Mouse (Mus musculus) neural tube, embryonic 13.5 days (tissue): ENCODE data around the gene Trabd2b. TPM values are rescaled to one million over a fixed set of nuclear protein-coding genes. Genes with fewer than 3 reads are reported as not detected.

Experiments used
- ATAC-seq: fragments of 200-750 bp; cut with Nextera tagmentation; 2 replicates; pipeline ENCODE4 v1.8.0; 2017; ENCODE audit warnings: low read depth, mild to moderate bottlenecking, moderate TSS enrichment, moderate library complexity
- H3K27ac ChIP-seq: fragments of 300-500 bp; sonication (generic); replicated peaks from 2 replicates; pipeline ENCODE4 v1.5.1; 2015; ENCODE audit warnings: moderate library complexity, mild to moderate bottlenecking, inconsistent platforms
- H3K27me3 ChIP-seq: fragments of 300-500 bp; sonication (generic); 2 replicates; pipeline ENCODE4 v1.6.1; 2015; ENCODE audit warnings: mild to moderate bottlenecking, inconsistent platforms
- H3K36me3 ChIP-seq: fragments of 300-500 bp; sonication (generic); 2 replicates; pipeline ENCODE4 v1.6.1; 2015; ENCODE audit warnings: mild to moderate bottlenecking, inconsistent platforms
- H3K4me1 ChIP-seq: fragments of 300-500 bp; sonication (generic); replicated peaks from 2 replicates; pipeline ENCODE4 v1.6.1; 2015; ENCODE audit warnings: inconsistent platforms
- H3K4me2 ChIP-seq: fragments of 300-500 bp; sonication (generic); 2 replicates; pipeline ENCODE4 v1.6.1; 2015; ENCODE audit warnings: inconsistent platforms, mild to moderate bottlenecking, moderate library complexity
- H3K4me3 ChIP-seq: fragments of 300-500 bp; sonication (generic); 2 replicates; pipeline ENCODE4 v1.5.1; 2015; ENCODE audit warnings: mild to moderate bottlenecking, inconsistent platforms
- H3K9ac ChIP-seq: fragments of 300-500 bp; sonication (generic); 2 replicates; pipeline ENCODE4 v1.6.1; 2015; ENCODE audit warnings: moderate library complexity, mild to moderate bottlenecking, inconsistent platforms
- H3K9me3 ChIP-seq: fragments of 300-500 bp; sonication (generic); 2 replicates; pipeline ENCODE4 v1.6.1; 2016; ENCODE audit warnings: inconsistent platforms
- WGBS: fragments of 180-500 bp; shearing (Covaris S2); methylation state at CpG from one replicate; pipeline ENCODE4 v1.1.7; 2015; 5-methylcytosine and 5-hydroxymethylcytosine counted together
- polyA plus RNA-seq: library from polyadenylated mRNA; unstranded; fragments of >200 nt; fragmentation: Nextera tagmentation; extraction: Ambion mirVana; gene quantifications from 2 replicates; pipeline ENCODE4 v1.2.1, GENCODE M21; 2015

Trabd2b gene
- polyA plus RNA-seq, 1 experiment from 2014 or later = 0.84 TPM

DNA sequence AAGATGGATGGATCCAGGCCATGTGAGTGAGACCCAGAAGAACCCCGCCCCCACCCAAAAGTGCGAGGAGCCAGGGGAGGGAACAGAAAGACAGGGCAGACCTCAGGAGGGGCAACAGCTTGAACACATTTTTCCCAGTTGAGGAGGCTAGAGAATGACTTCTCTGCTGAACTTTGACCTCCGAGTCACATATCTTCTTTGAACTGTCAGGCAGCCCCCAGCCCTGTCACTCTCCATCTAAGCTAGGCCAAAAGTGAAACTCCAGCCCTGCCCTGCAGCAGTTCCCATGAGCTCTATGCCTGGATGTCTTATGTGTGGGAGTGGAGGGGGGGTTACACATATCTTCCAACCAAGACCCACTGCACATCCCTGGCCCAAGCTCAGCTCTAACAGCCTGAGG, 244.5 kb downstream of the Trabd2b start:
- 40% methylated on average over 3 of the region's 3 CpGs for WGBS
- peaks cover 41% of the 10 kb centered on the region for H3K27me3 ChIP-seq
- ATAC-seq = no peak
- H3K27ac ChIP-seq = no peak overlapping the region
- no peak overlapping the region for H3K9ac ChIP-seq
- H3K36me3 ChIP-seq = no peaks in the 10 kb centered on the region
- no peaks in the 10 kb centered on the region for H3K9me3 ChIP-seq
- no peak overlapping the region for H3K4me2 ChIP-seq
- H3K4me1 ChIP-seq = peaks cover 15% of the 10 kb centered on the region
- H3K4me3 ChIP-seq = no peak overlapping the region

DNA sequence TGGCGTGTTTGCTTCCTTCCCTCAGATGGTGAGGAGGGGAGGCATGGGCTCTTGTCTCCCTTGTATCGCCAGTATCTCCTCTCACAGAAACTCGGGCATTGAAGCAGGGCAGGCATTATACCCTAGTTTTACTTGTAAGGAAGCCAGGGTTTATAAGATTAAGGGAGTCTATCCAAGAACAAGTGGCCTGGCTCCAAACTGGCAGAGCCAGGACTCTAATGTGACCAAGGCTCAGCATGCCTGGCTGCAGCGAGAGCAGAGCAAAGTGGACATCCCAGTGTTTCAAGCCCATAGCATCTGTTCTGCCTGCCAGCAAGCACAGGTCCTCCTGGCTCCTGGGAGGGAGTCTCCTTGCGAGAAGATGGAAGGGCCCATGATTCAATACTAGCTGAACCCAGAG, 245.1 kb downstream of the Trabd2b start:
- H3K27me3 ChIP-seq = peaks cover 39% of the 10 kb centered on the region
- 75% methylated on average over 5 of the region's 5 CpGs for WGBS
- no peak overlapping the region for H3K9ac ChIP-seq
- H3K36me3 ChIP-seq = no peaks in the 10 kb centered on the region
- peaks cover 15% of the 10 kb centered on the region for H3K4me1 ChIP-seq
- H3K27ac ChIP-seq = no peak overlapping the region
- H3K9me3 ChIP-seq = no peaks in the 10 kb centered on the region
- ATAC-seq = no peak
- no peak overlapping the region for H3K4me3 ChIP-seq
- H3K4me2 ChIP-seq = no peak overlapping the region

DNA sequence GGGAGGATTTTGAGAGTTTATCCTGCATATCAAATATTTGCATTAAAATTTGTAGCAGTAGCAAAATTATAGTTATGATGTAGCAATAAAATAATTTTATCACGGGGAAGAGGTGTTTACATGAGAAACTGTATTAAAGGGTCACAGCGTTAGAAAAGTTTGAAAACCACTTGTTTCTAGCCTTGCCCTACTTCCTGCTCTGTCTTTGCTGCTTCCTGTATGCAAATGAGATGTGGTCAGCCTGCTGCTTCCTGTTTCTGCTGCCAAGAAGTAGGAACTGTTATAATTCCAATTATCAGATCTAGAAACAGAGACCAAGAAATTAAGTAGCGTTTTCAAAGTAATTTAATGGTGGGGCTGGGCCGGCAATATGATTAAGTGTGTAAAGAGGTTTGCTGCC, 245.9 kb downstream of the Trabd2b start:
- Histone ChIP-seq H3K4me3 (no peak overlapping the region), H3K4me1 (peaks cover 15% of the 10 kb centered on the region), H3K9ac (no peak overlapping the region), H3K9me3 (no peaks in the 10 kb centered on the region), H3K4me2 (no peak overlapping the region), H3K27ac (no peak overlapping the region), H3K36me3 (no peaks in the 10 kb centered on the region), H3K27me3 (peaks cover 33% of the 10 kb centered on the region)
- 85% methylated on average over 4 of the region's 4 CpGs for WGBS
- no peak for ATAC-seq

DNA sequence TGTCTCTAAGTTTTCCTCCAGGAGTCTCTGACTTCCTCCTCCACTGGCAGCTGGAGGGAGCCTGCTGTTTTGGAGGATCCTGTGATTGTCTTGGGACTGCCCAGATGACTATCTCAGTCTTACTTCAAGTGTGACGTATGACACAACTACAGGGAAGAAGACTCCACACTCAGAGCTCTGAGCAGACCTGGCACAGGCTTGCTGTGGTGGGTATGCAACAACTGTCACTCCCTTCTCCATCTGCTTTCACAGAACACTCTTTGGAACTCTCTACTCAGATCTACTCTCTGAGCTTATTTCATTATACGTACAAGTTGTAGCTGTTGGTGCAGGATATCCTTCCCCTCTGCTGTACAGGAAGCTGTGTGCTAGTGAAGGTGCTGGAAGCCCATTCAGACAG, 251.4 kb downstream of the Trabd2b start:
- no peak for ATAC-seq
- H3K9me3 ChIP-seq = no peaks in the 10 kb centered on the region
- WGBS = 79% methylated on average over 2 of the region's 2 CpGs
- H3K4me2 ChIP-seq = no peak overlapping the region
- H3K27me3 ChIP-seq = peaks cover 10% of the 10 kb centered on the region; the same call in 1 of the 2 replicates
- no peaks in the 10 kb centered on the region for H3K4me1 ChIP-seq
- no peak overlapping the region for H3K27ac ChIP-seq
- H3K9ac ChIP-seq = no peak overlapping the region
- H3K4me3 ChIP-seq = no peak overlapping the region
- no peaks in the 10 kb centered on the region for H3K36me3 ChIP-seq

DNA sequence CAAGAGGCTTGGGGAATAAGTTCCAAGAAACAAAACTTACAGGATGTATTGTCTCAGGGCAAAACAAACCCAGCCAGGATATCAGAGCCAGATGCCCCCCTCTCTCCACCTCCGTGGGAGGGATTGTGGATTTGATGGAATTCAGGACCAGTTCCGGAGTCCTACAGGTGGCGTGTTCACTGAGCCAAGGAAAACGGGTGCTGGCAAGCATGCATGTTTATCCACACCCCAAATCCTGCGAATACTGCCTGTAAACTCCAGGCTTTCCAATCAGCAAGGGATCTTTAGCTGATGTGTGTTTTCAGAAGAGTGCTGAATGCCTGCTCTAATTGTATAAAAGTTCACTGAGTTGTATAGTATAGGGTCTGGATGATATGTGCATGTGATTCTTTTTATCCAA, 253.4 kb downstream of the Trabd2b start:
- Histone ChIP-seq H3K9ac (no peak overlapping the region), H3K4me3 (no peak overlapping the region), H3K36me3 (no peaks in the 10 kb centered on the region), H3K27ac (no peak overlapping the region), H3K4me1 (no peaks in the 10 kb centered on the region), H3K9me3 (no peaks in the 10 kb centered on the region), H3K27me3 (peaks cover 28% of the 10 kb centered on the region), H3K4me2 (no peak overlapping the region)
- WGBS = 66% methylated on average over 5 of the region's 5 CpGs
- no peak for ATAC-seq

DNA sequence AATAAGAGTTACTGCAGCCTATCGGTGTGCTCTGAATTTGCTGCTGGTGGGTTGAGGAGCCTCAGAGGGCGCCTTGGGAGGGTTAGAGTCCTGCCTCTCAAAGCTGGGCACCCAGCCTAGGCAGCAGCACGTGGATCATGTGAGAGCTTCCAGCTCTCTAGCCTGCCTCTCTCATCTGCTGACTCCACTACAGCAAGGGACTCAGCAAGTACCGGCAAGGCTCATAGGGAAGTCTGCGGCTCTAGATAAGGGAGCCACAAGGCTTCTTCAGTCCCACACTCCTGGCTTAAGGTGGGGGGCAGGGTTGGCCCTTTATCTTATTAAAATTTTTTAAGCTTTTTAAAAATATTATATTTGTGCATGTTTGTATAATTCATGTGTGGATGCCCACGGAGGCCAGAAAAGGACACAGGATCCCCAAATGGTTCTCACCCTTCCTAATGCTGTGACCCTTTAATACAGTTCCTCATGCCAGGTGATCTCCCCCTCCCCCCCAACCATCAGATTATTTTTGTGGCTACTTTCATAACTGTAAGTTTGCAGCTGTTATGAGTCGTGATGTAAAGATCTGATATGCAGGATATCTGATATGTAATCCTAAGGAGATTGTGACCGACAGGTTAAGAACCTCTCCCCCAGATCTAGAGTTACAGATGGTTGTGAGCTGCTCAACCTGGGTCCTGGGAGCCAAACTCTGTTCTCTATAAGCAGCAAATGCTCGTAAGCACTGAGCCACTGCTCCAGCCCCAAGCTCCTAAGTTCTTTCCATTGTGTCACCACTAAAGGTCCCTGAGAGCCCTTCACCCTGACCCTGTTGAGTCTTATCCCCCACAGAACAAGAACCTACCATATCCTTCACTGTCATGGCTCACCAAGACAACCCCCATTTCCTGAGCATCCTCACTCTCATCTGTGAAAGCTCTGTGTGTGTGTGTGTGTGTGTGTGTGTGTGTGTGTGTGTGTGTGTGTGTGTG, 257.8 kb downstream of the Trabd2b start:
- Histone ChIP-seq H3K4me1 (peaks cover 17% of the 10 kb centered on the region), H3K27me3 (peaks cover 66% of the 10 kb centered on the region), H3K27ac (no peak overlapping the region), H3K4me3 (no peak overlapping the region), H3K9me3 (no peaks in the 10 kb centered on the region), H3K36me3 (no peaks in the 10 kb centered on the region), H3K4me2 (no peak overlapping the region), H3K9ac (no peak overlapping the region)
- 77% methylated on average over 9 of the region's 9 CpGs for WGBS
- no peak for ATAC-seq

Other genes with a start within 250 kb of the Trabd2b start
- not detected in 2 replicates for gene Skint11, start 243.3 kb upstream of the Trabd2b start, polyA plus RNA-seq